Mouse (Mus musculus) MN1 (cell line): ENCODE measurements around the gene Lrig1.

Source experiments
- DNase-seq: peaks from one replicate; pipeline ENCODE4 v3.0.0-alpha.2; 2016; ENCODE audit warnings: low spot score

Lrig1 gene

GRCm38 (mm10) chr6:94618671-94619070 is 81.3 kb downstream of the Lrig1 start:
- no peak for DNase-seq

DNA sequence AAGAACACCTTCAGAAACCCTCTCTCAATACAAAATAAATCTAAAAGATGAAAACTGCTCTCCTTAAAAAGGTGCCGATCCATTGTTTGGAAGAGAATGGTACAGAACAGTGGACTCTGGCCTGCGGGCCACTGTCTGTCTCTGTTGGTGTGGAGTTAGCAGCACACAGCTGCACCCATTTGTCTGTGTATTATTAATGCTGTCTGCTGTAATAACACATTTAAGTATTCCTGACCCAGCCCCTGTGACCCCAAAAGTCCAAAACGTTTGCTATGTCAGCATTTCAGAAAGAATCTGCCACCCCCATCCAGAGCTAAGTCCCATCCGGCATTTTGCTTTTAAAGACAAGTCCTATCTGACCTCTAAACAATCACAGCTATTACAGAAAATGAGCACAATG is 84.0 kb downstream of the Lrig1 start:
- DNase-seq: no peak

DNA sequence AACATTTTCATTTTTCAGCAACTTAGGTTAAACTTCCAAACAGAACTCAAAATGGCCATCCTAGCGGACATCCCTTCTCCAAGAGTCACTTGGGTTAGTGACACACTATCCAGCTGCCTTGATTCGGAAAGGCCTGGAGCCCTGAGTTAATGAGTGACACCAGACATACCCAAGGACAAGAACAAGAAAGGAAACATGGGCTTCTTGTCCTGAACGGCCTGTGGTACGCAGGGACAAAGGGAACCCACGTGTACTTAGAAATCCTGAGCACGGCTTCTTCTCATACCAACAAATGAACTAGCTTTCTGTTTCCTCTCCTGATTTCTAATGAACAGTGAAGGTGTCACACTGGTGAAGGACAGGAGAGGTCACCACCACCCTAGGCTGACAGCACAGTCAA is 85.6 kb downstream of the Lrig1 start:
- DNase-seq: no peak

- DNase-seq: no peak
These were observed 86.6 kb downstream of the Lrig1 start for GRCm38 (mm10) chr6:94613235-94613895.

DNA sequence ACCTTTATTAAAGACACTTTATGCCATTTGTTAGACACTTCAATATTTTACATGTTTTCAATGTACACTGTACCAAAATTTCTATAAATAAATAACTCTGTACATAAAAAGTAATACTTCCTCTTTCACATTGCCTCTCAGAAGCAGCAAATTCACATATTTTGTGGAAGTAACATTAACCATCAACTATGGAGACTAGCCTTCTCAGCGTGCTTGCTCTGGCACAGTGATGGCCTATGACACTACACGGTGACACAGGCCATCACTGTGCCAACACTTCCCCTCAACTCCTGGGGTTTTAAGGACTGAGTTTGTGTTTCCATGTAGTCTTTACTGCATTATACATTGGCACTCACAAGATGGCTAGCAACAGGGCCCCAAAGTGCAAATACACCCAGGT is 95.4 kb downstream of the Lrig1 start:
- DNase-seq: no peak

- no peak for DNase-seq
These were observed 95.9 kb downstream of the Lrig1 start for GRCm38 (mm10) chr6:94604072-94604471.

DNA sequence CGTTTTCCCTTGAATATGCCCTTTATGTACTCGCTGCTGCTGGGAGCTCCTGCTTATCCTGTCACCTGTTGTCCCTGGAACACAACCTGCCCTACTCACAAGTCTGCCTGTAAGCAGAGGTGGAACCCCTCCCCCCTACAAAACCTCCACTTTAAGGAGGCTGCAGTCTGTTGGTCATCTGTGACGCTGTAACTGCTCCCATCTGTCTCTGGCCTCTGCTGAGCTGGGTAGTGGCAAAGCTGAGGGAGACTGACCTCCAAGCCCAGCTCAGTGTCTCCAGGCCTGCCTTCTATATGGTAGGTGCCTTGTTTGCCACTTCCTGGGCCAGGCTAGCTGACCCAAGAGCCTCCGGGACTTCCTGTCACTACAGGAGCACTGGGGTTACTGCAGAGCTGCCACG is 98.1 kb downstream of the Lrig1 start:
- DNase-seq: no peak

GRCm38 (mm10) chr6:94601101-94601500 is 98.9 kb downstream of the Lrig1 start:
- DNase-seq: no peak

DNA sequence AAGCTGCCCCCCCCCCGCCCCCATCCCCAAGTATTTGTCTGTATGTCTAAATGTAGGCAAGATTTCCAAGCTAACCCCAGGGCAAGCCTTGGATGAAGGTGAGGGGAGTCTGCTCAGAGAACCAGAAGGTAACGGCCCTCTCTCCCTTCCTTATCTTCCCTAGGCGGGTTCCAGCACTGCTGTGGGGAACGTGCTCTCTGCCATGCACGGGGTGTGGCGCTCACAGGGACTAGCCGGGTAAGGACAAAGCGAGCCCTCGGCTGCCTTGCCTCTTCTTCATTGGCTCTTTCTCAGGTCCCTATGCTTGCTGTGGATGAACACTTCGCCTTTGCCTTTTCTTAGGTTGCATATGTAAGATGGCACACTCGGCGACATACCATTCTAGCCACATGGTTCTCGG is 100.9 kb downstream of the Lrig1 start:
- no peak for DNase-seq

DNA sequence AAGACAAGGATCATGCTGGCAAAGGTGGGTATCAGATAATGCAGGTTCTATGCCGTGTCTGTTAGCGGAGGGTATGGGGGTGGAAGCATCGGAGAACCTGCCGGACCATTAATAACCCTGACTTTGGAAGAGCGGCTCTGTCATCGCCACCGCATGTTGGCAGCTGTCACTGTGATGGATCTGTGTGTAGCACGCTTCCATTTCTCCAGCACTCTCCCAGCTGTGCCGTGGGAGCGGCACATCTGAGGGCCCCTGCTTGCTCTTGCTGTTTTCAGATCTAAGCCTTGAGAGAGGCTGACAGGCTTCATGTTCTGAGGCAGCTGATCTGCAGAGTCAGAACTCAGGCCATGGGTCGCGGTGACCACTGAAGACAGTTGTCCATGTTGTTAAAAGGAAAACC is 101.5 kb downstream of the Lrig1 start:
- no peak for DNase-seq

- no peak for DNase-seq
These were observed 103.0 kb downstream of the Lrig1 start for GRCm38 (mm10) chr6:94596761-94597485.

- DNase-seq: no peak
These were observed 103.8 kb downstream of the Lrig1 start for GRCm38 (mm10) chr6:94596051-94596760.

DNA sequence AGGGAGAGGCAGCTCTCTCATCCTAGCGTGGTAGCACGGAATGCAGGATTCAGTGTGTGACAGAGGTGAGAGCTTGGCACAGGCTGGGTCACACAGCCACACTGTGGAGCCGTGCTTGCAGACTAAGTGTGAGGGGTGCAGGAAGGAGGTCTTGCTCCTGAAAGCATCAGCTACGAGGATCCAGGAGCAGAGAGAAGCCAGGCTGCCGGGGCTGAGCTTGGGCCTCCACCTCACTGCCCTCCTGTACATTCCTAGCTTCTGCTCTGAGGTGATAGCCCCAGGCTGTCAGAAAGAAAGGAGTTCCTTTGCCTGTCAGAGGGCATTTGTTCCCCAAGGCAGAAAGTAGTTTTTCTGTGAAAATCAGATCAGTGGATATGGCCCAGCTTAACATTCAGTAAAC is 104.8 kb downstream of the Lrig1 start:
- DNase-seq: no peak

- no peak for DNase-seq
These were observed 105.2 kb downstream of the Lrig1 start for GRCm38 (mm10) chr6:94594711-94595110.

- DNase-seq: no peak
These were observed 105.8 kb downstream of the Lrig1 start for GRCm38 (mm10) chr6:94594096-94594665.

DNA sequence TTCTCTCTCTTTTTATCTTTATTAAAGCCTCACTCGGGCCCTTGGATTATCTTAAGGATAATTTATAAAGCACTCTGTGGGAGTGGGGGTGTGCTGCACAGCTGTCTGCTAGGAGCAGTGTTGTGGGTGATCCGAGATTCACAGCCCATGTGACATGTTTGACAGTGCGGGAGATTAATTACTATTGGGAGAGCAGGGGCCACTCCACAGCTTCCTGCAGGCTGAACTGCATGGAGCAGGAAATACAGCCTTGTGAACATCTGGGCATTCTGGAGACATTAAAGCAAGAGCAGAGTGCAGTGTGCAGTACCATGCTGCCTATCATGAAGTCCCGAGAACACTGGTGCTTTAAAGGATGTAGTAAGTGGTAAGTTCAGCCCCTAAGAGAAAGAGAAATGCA is 107.2 kb downstream of the Lrig1 start:
- no peak for DNase-seq

DNA sequence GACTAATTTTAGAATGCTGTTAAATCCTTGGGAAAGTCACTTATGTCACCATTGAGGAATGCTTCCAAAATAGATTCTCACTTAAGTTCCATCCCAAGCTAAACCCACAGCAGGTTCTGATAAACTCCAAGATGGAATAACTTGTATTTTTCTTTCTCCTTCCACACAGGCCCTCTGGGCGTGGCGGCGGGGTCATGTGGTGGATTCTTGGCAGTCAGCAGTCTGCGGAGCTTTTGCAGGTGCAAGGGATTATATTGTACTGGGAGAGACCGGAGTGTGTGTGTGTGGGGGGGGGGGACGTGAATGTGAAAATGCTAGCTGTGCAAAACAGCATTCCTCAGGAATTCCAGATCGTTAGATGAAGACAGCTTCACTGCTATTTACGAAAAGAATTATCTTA is 107.7 kb downstream of the Lrig1 start:
- DNase-seq: no peak

DNA sequence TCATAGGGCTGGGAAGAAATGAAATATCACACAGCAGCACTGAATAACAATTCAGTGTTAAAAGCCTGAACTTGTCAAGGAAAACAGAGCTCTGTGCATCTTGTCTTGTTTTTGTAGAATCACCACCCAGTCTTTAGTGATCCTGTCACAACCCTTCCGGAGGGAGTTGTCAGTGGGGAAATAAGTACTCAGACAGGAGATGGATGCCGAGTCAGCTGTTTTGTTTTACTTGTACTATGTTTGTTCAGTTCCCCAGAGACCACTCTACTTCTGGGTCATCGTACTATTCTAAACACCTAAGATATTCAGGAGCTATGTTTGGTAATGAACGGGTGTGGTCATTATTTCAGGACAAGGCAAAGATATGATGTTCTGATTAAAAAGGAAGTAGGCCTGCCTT is 111.6 kb downstream of the Lrig1 start:
- DNase-seq: no peak

DNA sequence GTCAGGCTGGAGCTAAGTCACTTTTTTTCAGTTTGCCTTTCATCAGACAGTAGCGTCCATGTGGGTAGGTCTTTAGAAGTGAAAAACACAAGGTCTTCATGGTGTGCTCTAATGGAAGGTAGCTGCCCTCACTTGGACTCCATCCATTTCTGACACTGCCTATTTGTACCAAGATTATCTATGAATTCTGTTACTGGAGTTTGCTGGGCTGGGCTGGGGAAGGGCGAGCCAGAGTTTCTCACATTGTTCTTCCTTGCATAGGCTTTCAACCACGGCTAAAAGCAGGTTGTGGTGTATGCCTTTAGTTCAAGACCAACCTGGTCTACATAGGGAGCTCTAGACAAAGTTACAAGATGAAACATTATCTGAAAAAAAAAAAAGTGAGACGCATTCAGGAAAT is 115.0 kb downstream of the Lrig1 start:
- DNase-seq: no peak

DNA sequence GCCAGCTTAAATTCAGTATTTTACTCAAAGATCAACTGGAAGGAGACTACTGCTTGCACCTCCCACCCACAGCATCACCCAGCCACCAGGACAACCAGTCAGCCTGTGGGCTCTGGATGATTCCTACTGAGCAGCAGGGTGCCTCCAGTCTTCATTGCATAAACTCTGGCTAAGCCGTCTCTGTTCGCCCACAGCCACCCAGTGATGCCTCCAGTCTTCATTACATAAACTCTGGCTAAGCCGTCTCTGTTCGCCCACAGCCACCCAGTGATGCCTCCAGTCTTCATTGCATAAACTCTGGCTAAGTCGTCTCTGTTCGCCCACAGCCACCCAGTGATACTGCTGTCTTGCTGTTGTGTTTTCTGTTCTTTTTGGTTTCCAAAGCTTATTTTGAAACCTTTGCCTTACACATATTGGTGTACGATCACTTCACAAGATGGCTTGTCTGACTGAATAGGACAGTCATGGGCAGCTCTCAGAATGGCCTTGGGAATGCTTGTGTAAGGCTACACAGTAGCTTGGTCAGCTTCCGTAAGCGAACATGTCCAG is 115.7 kb downstream of the Lrig1 start:
- DNase-seq: no peak

GRCm38 (mm10) chr6:94582055-94582454 is 117.9 kb downstream of the Lrig1 start:
- DNase-seq: no peak

DNA sequence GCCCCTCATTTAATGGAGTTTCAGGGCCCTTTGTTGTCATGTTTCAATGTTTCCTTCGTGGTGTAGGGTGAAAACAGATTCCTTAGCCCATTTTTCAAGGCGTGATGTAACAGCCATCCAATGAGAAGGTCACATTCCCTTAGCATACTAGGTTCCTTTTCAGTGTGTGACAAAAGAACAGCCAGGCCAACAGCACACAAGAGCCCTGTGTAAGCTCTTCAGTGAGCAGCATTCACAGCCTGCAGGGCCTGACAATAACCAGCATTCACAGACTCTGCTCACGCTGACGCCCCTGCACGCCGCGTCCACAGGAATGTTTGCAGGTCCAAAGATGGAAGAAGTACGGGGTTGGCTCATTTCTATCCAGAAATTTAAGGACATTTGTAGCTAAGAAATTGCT is 122.0 kb downstream of the Lrig1 start:
- DNase-seq: no peak
